Mouse (Mus musculus): Measurements from ENCODE around the gene Tmem54.

Tmem54 gene

GRCm38 (mm10) chr4:129102133-129102829, 3.1 kb upstream of the Tmem54 start:
- no peak for DNase-seq

- DNase-seq: no peak
These were observed 725 bp downstream of the Tmem54 start for GRCm38 (mm10) chr4:129106073-129106472.

- no peak for DNase-seq
These were observed 2.1 kb downstream of the Tmem54 start for GRCm38 (mm10) chr4:129107348-129107899.

GRCm38 (mm10) chr4:129108624-129109023, 3.3 kb downstream of the Tmem54 start:
- DNase-seq: no peak

DNA sequence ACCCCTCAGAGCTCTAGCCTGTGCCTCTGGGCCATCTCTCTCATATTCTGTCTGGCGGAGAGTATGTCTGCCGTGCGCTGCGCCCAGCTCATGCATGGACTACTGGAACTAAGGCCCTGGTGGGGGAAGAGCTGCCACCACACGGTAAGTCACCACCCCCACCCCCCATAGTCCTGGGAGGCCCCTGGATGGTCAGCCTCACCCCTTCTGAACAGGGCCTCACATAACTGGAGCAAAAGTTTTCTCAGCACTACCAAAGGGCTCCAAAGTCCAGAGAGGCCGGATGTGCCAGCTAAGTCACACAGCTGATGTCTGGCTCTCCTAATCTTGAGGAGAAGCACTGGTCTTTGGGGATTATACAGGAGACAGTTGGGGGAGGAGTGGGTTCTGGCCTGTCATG, 5.5 kb downstream of the Tmem54 start:
- no peak for DNase-seq

GRCm38 (mm10) chr4:129111350-129111749, 6.0 kb downstream of the Tmem54 start:
- DNase-seq: peak in 1 of 2 experiments; percentile 21

DNA sequence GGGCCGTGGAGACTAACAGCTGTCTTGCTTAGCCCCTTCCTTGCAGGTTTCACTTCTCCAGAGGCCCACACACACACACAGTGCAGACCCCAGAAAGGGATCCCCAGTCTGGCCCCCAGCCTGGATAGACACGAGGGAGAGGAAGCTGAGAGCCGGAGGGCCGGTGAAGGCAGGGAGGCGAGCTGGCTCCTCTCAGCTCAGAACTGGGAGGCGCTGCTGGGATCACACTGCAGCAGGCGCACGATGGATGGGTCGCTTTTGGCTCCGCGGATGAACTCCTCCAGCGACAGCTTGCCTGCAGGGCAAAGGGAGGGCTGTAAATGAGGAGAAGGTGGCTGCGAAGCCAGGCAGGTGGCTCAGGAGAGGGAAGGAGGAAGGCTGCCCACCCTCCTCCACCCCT, 6.9 kb downstream of the Tmem54 start:
- no peak for DNase-seq

DNA sequence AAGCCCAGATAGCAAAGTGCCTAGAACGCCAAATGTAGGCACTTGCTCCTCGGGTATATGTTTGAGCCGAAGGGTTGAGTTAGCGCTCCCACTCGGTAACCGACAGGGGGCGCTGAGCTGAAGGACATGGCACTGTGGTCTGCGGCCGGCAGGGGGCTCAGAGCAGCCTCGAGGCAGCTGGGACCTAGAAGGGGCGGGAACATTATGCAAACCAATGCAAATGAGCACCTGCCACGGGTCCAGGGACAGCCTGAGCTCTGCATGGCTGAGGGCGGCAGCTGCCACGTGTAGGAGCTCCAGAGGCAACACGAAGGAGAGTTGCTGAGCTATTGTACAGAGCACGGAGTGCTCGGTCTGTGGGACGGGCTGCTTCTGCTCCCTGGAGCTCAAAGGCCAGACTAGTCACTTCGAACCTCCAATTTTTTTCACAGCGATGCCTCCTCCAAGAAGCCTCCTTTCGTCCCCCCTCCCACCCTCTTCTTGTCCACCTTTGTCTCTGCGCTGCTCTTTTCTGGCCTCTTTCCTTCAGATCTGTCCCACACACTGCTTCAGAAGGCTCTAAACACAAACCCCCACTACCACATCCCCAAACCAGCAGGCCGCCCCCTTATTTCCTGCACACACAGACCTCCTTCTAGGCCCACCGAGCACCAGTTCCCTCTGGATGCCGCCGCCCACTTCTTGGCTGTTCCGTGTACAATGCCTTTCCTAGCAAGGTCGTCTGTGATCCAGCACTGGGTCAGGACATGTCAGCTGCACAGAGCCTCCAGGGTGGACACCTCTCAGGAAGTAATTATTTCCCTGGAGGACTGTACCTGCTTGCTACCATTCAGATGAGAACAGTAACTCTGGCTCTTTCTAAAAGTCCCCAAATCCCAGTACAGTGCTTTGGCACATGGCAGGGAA, 8.0 kb downstream of the Tmem54 start:
- DNase-seq: peak; percentile 62 to 77

- DNase-seq: no peak
These were observed 11.4 kb downstream of the Tmem54 start for GRCm38 (mm10) chr4:129116703-129117102.

- DNase-seq: no peak
These were observed 12.6 kb downstream of the Tmem54 start for GRCm38 (mm10) chr4:129117720-129118510.

- no peak for DNase-seq
These were observed 14.4 kb downstream of the Tmem54 start for GRCm38 (mm10) chr4:129119708-129120107.

GRCm38 (mm10) chr4:129120520-129121445, 15.4 kb downstream of the Tmem54 start:
- DNase-seq: peak; percentile 57 to 83

DNA sequence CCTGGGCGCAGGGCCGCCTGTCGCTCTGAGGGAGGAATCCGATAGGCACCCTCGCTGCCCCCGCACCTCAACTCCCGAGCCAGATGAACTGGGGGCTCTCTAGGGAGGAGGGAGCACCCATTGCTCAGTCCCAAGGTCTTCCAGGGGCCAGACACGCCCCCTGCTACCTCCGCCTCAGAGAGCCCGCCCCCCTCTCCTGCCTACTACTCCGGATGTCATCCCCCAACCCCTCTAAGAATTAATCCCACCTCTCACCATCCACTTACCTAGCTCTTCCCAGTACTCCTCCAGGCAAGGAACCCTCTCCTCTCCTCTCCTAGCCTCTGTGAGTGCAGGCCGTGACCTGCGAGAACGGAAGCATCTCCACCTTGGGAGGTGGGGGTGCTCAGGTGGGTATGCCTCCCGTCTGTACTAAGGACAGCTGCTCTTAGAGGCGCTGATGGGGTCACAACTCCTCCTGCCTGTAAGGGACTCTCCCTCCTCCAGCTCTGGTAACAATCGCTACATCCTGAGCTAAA, 16.3 kb downstream of the Tmem54 start, which contains the start of gene Hpca:
TSS of gene Hpca (minus strand) at position 468 of the 518 bp plus-strand sequence.
- DNase-seq: no peak

DNA sequence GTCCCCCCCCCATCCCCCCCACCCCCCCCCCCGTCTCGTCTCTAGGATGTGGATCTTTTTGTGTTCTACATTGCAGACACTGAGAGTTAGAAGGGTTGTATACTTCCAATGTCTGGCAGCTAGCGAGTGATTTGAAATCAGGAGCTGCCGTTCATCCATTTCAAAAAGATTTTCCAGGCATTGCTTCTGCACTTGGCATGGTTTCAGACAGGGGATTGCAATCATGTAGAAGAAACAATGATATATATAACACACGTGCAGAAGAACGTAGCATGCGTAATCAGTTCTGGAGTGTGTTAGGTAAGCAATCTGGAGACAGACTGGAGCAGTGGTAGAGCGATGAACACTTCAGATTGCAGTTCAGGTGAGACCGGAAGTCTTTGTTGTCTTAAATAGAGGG, 16.8 kb downstream of the Tmem54 start:
- no peak for DNase-seq

GRCm38 (mm10) chr4:129122719-129123118, 17.4 kb downstream of the Tmem54 start:
- no peak for DNase-seq

DNA sequence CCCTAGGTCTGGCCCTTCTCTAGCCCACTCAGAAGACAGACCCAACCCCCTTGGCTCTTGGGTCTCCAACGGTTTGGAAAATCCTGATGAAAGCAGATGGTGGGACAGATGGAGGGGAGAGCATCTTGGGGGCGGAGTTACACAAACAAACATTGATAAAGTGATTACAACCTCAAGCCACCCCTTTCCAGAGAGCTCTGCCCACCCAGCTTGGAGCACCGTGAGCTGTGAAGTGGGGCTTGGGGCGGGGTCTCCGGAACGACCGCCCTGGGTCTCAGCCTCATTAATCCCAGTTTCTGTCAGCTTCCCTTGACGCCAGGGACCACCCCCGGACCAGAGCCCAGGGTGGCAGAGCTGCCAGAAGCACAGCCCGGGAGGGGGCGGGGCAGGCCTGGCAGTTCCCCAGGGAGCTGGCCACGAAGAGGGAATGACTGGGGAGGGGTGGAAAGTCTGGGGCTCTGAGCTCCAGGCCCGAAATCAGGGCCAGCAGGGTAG, 19.4 kb downstream of the Tmem54 start:
- DNase-seq: no peak

GRCm38 (mm10) chr4:129125736-129126451, 20.5 kb downstream of the Tmem54 start:
- DNase-seq: peak in 1 of 2 experiments; percentile 26

GRCm38 (mm10) chr4:129128582-129129338, 23.4 kb downstream of the Tmem54 start:
- DNase-seq: no peak

- no peak for DNase-seq
These were observed 24.0 kb downstream of the Tmem54 start for GRCm38 (mm10) chr4:129129387-129129786.

GRCm38 (mm10) chr4:129130149-129130548, 24.8 kb downstream of the Tmem54 start:
- DNase-seq: peak in 1 of 2 experiments; percentile 63

All from kidney, postnatal 36 days (tissue).